Mouse (Mus musculus): Measurements from ENCODE around the gene Klk12. TPM values are rescaled to one million over a fixed set of nuclear protein-coding genes. Genes with fewer than 3 reads are reported as not detected.

Klk12 gene
- polyA plus RNA-seq (2015; fragmentation: Nextera tagmentation; extraction: Ambion mirVana), result not detected in 2 replicates

DNA sequence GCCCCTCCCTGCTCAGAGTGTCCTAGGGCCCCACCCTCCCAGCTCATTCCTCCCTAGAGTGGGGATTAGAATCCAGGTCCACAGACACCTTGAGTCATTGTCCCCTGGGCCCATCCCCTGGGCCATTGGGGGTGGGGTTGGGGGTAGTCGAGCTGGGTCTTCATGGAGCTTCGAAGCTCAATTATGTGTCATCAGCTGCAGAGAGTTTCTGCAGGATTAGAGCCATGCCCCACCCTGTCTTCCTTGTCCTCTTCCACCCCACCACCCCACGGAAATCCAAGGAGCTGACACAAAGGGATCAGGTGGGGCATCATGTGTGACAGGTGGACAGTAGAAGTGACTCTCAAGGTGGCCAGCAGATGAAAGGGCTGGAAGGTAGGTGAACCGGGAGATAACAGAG, at the start of gene Klk12:
Gene Klk12, plus strand, starts transcription at position 301 of the 400 bp plus-strand sequence.

DNA sequence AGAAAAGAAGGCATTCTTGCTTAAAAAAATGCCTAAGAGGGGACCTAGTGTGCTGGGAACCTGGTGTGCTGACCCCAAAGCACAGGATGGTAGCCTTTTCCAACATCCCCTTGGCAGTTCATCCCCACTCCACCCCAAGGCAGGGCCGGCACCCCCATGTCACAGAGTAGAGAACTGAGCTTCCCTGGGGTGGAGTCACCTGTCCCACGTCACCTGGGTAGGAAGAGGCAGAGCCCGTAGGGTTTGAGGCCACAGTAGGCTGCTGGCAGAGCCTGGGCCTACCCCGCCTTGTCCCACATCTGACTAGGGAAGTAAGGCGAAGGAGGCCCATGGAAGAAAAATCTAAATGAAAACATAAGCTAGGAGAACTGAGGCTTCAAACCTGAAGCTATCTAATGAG, 5.7 kb downstream of the Klk12 start, which contains the start of gene Klk11:
Gene Klk11, plus strand, starts transcription at position 241 of the 400 bp plus-strand sequence.

DNA sequence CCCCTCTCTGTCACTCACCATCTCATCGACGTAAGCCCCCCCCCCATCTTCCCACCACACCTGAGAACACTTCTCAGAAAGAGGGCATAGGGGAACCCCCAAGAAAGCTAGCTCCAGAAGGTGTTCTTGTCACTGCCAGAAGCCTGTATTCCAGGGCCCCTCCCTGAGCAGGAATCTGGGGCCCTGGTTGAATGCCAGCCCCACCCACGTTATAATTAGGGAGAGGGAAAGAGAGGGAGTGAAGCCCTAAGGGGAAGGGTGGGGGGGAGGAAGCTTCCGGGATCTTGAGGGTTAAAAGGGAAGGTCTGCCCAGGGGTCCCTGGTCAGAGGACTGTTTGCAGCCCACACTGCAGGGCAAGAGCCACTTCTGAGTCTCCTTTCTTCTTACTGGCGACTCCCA, 12.0 kb downstream of the Klk12 start, which contains the start of gene Klk10:
Gene Klk10, plus strand, starts transcription at position 290 of the 400 bp plus-strand sequence.

DNA sequence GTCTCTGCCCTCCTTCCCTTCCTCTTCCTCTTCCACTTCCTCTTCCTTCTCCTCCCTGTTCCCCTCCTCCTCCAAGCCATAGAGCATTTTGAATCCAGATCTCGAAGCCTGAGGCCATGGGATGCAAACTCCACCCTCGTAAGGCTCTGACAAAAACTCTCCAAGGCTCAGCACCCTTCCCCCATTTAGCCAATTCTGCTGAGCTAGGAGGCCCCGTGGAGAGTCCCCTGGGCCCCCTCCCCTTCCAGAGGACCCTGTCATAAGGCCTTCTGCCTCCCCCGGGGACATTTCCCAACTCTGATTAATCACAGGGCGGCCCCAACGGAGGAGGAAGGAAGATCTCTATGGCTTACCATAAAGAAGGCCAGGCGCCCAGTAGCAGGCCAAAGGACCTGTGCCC, 22.9 kb downstream of the Klk12 start, which contains the start of gene Klk9:
Gene Klk9, plus strand, starts transcription at position 301 of the 400 bp plus-strand sequence.

DNA sequence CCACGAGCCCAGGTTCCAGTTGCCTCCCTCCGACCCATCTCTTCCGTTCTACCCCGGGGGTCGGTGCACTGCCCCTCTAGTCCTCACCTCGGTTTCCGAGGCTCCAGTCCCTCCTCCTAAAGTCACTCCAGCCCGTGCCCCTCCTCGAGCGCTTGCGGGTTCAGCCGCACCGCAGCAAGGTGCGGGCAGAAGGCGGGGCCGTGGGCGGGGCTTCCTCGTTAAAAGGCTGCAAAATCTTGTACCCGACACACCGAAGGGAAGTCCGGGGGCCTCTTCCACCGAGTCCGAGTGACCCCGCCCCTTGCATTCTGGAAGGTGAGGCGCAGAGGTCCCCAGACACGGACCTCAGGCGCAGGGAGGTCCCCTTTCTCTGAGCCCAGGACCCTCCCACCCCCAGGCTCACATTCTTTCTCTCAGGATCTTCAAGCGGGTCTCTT, 28.7 kb downstream of the Klk12 start, which contains the start of gene Klk8:
Gene Klk8, plus strand, starts transcription at position 245 of the 437 bp plus-strand sequence.

DNA sequence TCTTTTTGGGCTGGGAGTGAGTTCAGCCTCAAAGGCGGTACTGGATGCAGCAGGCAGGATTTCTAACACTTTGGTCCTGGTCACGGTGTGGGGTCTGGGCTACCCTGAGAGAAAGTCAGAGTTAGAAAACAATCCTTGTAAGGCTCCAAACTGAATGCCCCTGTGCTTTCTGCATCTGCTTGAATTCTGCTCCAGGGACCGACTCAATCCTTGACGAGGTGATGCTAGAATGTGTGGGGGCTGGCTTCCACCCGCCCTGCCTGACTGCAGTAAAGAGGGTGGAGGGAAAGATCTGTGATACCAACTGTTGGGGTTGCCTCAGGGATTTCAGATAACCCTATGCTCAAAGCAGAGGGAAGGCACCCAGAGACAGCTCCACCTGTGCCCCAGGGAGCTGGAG, 42.3 kb downstream of the Klk12 start, which contains the start of gene Klk7:
Gene Klk7, plus strand, starts transcription at position 301 of the 400 bp plus-strand sequence.

Other genes starting within 250 kb of the Klk12 start
- gene Cd33, start 224.5 kb upstream of the Klk12 start, polyA plus RNA-seq (2015; fragmentation: Nextera tagmentation; extraction: Ambion mirVana), result 2.8 and 3.1 TPM in 2 replicates
- gene Zfp658, start 206.6 kb upstream of the Klk12 start, polyA plus RNA-seq (2015; fragmentation: Nextera tagmentation; extraction: Ambion mirVana), result 0.95 and 1.0 TPM in 2 replicates
- 3.7 and 4.3 TPM in 2 replicates for gene Zfp719, start 189.3 kb upstream of the Klk12 start, polyA plus RNA-seq (2015; fragmentation: Nextera tagmentation; extraction: Ambion mirVana)
- not detected in 2 replicates for gene Zfp819, start 161.7 kb upstream of the Klk12 start, polyA plus RNA-seq (2015; fragmentation: Nextera tagmentation; extraction: Ambion mirVana)
- gene Ceacam18, start 134.2 kb upstream of the Klk12 start, polyA plus RNA-seq (2015; fragmentation: Nextera tagmentation; extraction: Ambion mirVana), result not detected in 2 replicates
- 0.77 and 0.99 TPM in 2 replicates for gene Siglece, start 108.7 kb upstream of the Klk12 start, polyA plus RNA-seq (2015; fragmentation: Nextera tagmentation; extraction: Ambion mirVana)
- gene Ctu1, start 96.9 kb upstream of the Klk12 start, polyA plus RNA-seq (2015; fragmentation: Nextera tagmentation; extraction: Ambion mirVana), result 3.7 and 4.7 TPM in 2 replicates
- not detected in 2 replicates for gene Klk14, start 78.5 kb upstream of the Klk12 start, polyA plus RNA-seq (2015; fragmentation: Nextera tagmentation; extraction: Ambion mirVana)
- 0.74 TPM in 1 of 2 replicates, not detected in the other for gene Klk13, start 56.3 kb upstream of the Klk12 start, polyA plus RNA-seq (2015; fragmentation: Nextera tagmentation; extraction: Ambion mirVana)
- 1.3 TPM in 1 of 2 replicates, not detected in the other for gene Klk11, start 5.7 kb downstream of the Klk12 start, polyA plus RNA-seq (2015; fragmentation: Nextera tagmentation; extraction: Ambion mirVana)
- gene Klk10, start 12.1 kb downstream of the Klk12 start, polyA plus RNA-seq (2015; fragmentation: Nextera tagmentation; extraction: Ambion mirVana), result 0.65 and 1.5 TPM in 2 replicates
- 1.6 TPM in 1 of 2 replicates, not detected in the other for gene Klk9, start 23.0 kb downstream of the Klk12 start, polyA plus RNA-seq (2015; fragmentation: Nextera tagmentation; extraction: Ambion mirVana)
- 5.1 and 9.2 TPM in 2 replicates for gene Klk8, start 28.7 kb downstream of the Klk12 start, polyA plus RNA-seq (2015; fragmentation: Nextera tagmentation; extraction: Ambion mirVana)
- 8.1 TPM in 1 of 2 replicates, not detected in the other for gene Klk7, start 42.4 kb downstream of the Klk12 start, polyA plus RNA-seq (2015; fragmentation: Nextera tagmentation; extraction: Ambion mirVana)
- gene Klk6, start 55.6 kb downstream of the Klk12 start, polyA plus RNA-seq (2015; fragmentation: Nextera tagmentation; extraction: Ambion mirVana), result not detected in 2 replicates
- gene Klk5, start 73.1 kb downstream of the Klk12 start, polyA plus RNA-seq (2015; fragmentation: Nextera tagmentation; extraction: Ambion mirVana), result 8.0 TPM in 1 of 2 replicates, not detected in the other
- gene Klk4, start 112.3 kb downstream of the Klk12 start, polyA plus RNA-seq (2015; fragmentation: Nextera tagmentation; extraction: Ambion mirVana), result not detected in 2 replicates
- gene Klk15, start 164.8 kb downstream of the Klk12 start, polyA plus RNA-seq (2015; fragmentation: Nextera tagmentation; extraction: Ambion mirVana), result not detected in 2 replicates
- 0.46 and 1.1 TPM in 2 replicates for gene Klk1b8, start 181.8 kb downstream of the Klk12 start, polyA plus RNA-seq (2015; fragmentation: Nextera tagmentation; extraction: Ambion mirVana)
- gene Klk1b1, start 197.9 kb downstream of the Klk12 start, polyA plus RNA-seq (2015; fragmentation: Nextera tagmentation; extraction: Ambion mirVana), result not detected in 2 replicates
- 0.16 and 0.23 TPM in 2 replicates for gene Klk1b9, start 207.2 kb downstream of the Klk12 start, polyA plus RNA-seq (2015; fragmentation: Nextera tagmentation; extraction: Ambion mirVana)
- not detected in 2 replicates for gene Klk1b11, start 227.0 kb downstream of the Klk12 start, polyA plus RNA-seq (2015; fragmentation: Nextera tagmentation; extraction: Ambion mirVana)
- 17.1 and 21.7 TPM in 2 replicates for gene Klk1b26, start 243.3 kb downstream of the Klk12 start, polyA plus RNA-seq (2015; fragmentation: Nextera tagmentation; extraction: Ambion mirVana)